Mouse (Mus musculus) forebrain, embryonic 13.5 days (tissue): Measurements from ENCODE around the gene Pygm. TPM values are rescaled to one million over a fixed set of nuclear protein-coding genes. Genes with fewer than 3 reads are reported as not detected.
A peak's percentile ranks its signal among the peaks of the same experiment; 100 is the strongest.

Source experiments
- ATAC-seq: fragments of 200-750 bp; cut with Nextera tagmentation; 2 replicates; pipeline ENCODE4 v1.8.0; 2017
- H3K27ac ChIP-seq: fragments of 300-500 bp; sonication (generic); 2 replicates; pipeline ENCODE4 v1.5.1; 2015; ENCODE audit warnings: inconsistent platforms, mild to moderate bottlenecking, moderate library complexity
- H3K27me3 ChIP-seq: fragments of 300-500 bp; sonication (generic); 2 replicates; pipeline ENCODE4 v1.6.1; 2015; ENCODE audit warnings: mild to moderate bottlenecking, inconsistent platforms
- H3K36me3 ChIP-seq: fragments of 300-500 bp; sonication (generic); 2 replicates; pipeline ENCODE4 v1.6.1; 2015; ENCODE audit warnings: mild to moderate bottlenecking, inconsistent platforms; ENCODE audit not compliant: poor library complexity, severe bottlenecking
- H3K4me1 ChIP-seq: fragments of 300-500 bp; sonication (generic); 2 replicates; pipeline ENCODE4 v1.6.1; 2015; ENCODE audit warnings: inconsistent platforms
- H3K4me2 ChIP-seq: fragments of 300-500 bp; sonication (generic); 2 replicates; pipeline ENCODE4 v1.6.1; 2015; ENCODE audit warnings: inconsistent platforms, mild to moderate bottlenecking, moderate library complexity
- H3K4me3 ChIP-seq: fragments of 300-500 bp; sonication (generic); 2 replicates; pipeline ENCODE4 v1.5.1; 2015; ENCODE audit warnings: mild to moderate bottlenecking, inconsistent platforms
- H3K9ac ChIP-seq: fragments of 300-500 bp; sonication (generic); 2 replicates; pipeline ENCODE4 v1.6.1; 2015; ENCODE audit warnings: mild to moderate bottlenecking, inconsistent platforms
- H3K9me3 ChIP-seq: fragments of 300-500 bp; sonication (generic); replicated peaks from 2 replicates; pipeline ENCODE4 v1.6.1; 2016; ENCODE audit warnings: inconsistent platforms
- WGBS: fragments of 180-500 bp; shearing (Covaris S2); methylation state at CpG from one replicate; pipeline ENCODE4 v1.1.7; 2015; 5-methylcytosine and 5-hydroxymethylcytosine counted together
- polyA plus RNA-seq: library from polyadenylated mRNA; unstranded; fragments of >200 nt; fragmentation: Nextera tagmentation; extraction: Ambion mirVana; gene quantifications from 2 replicates; pipeline ENCODE4 v1.2.1, GENCODE M21; 2015

Pygm gene
- polyA plus RNA-seq, 1 experiment from 2014 or later, result 2.0 TPM

- H3K9me3 ChIP-seq, result no peaks in the 10 kb centered on the region
- H3K4me1 ChIP-seq, result peaks cover 7% of the 10 kb centered on the region; the same call in 1 of the 2 replicates
- ATAC-seq, result no peak
- 0 out of 2 replicates have a peak, but pooled peaks cover 2% of the 10 kb centered on the region for H3K27me3 ChIP-seq
- H3K4me3 ChIP-seq, result peak overlapping the region; percentile 14
- no peak overlapping the region for H3K27ac ChIP-seq
- peak overlapping the region; percentile 52 for H3K4me2 ChIP-seq
- H3K9ac ChIP-seq, result peak overlapping the region; percentile 46; the same call in 1 of the 2 replicates
- 5% methylated on average over 16 of the region's 16 CpGs for WGBS
- H3K36me3 ChIP-seq, result no peaks in the 10 kb centered on the region
Measured at GRCm38 (mm10) chr19:6389803-6390202, 5.6 kb downstream of the Pygm start.

GRCm38 (mm10) chr19:6390251-6390650 lies 6.1 kb downstream of the Pygm start:
- no peak overlapping the region for H3K27ac ChIP-seq
- WGBS, result 61% methylated on average over 6 of the region's 6 CpGs
- no peaks in the 10 kb centered on the region for H3K36me3 ChIP-seq
- H3K4me3 ChIP-seq, result no peak overlapping the region
- no peak overlapping the region for H3K9ac ChIP-seq
- H3K4me1 ChIP-seq, result peaks cover 7% of the 10 kb centered on the region; the same call in 1 of the 2 replicates
- H3K9me3 ChIP-seq, result no peaks in the 10 kb centered on the region
- 0 out of 2 replicates have a peak, but pooled peaks cover 2% of the 10 kb centered on the region for H3K27me3 ChIP-seq
- no peak for ATAC-seq
- no peak overlapping the region for H3K4me2 ChIP-seq

- Histone ChIP-seq H3K27me3 (0 out of 2 replicates have a peak, but pooled peaks cover 6% of the 10 kb centered on the region), H3K4me3 (no peak overlapping the region), H3K4me2 (no peak overlapping the region), H3K27ac (no peak overlapping the region), H3K9ac (no peak overlapping the region), H3K36me3 (no peaks in the 10 kb centered on the region), H3K9me3 (no peaks in the 10 kb centered on the region), H3K4me1 (peaks cover 7% of the 10 kb centered on the region; the same call in 1 of the 2 replicates)
- ATAC-seq, result no peak
- 95% methylated on average over 14 of the region's 14 CpGs for WGBS
Measured at GRCm38 (mm10) chr19:6392743-6393393, 8.7 kb downstream of the Pygm start.

- Histone ChIP-seq H3K4me1 (peaks cover 13% of the 10 kb centered on the region), H3K9ac (no peak overlapping the region), H3K27me3 (0 out of 2 replicates have a peak, but pooled peaks cover 3% of the 10 kb centered on the region), H3K4me2 (no peak overlapping the region), H3K9me3 (no peaks in the 10 kb centered on the region), H3K4me3 (no peak overlapping the region), H3K27ac (no peak overlapping the region), H3K36me3 (no peaks in the 10 kb centered on the region)
- WGBS, result 91% methylated on average over 16 of the region's 16 CpGs
- ATAC-seq, result no peak
Measured at GRCm38 (mm10) chr19:6393637-6394036, 9.4 kb downstream of the Pygm start.

GRCm38 (mm10) chr19:6396237-6396636 lies 12.0 kb downstream of the Pygm start:
- Histone ChIP-seq H3K4me3 (no peak overlapping the region), H3K4me2 (no peak overlapping the region), H3K27me3 (peaks cover 18% of the 10 kb centered on the region), H3K4me1 (peaks cover 29% of the 10 kb centered on the region), H3K27ac (no peak overlapping the region), H3K36me3 (no peaks in the 10 kb centered on the region), H3K9me3 (no peaks in the 10 kb centered on the region), H3K9ac (no peak overlapping the region)
- ATAC-seq, result no peak
- WGBS, result 80% methylated on average over 5 of the region's 5 CpGs

GRCm38 (mm10) chr19:6397582-6398249 lies 13.5 kb downstream of the Pygm start:
- 88% methylated on average over 22 of the region's 22 CpGs for WGBS

GRCm38 (mm10) chr19:6398447-6399284 lies 14.5 kb downstream of the Pygm start:
- WGBS, result under 1% methylated on average over 39 of the region's 39 CpGs
- H3K27ac ChIP-seq, result peak overlapping the region; percentile 48; the same call in 1 of the 2 replicates
- ATAC-seq, result peak; percentile 70

More at GRCm38 (mm10) chr19:6397582-6398249, 13.5 kb downstream of the Pygm start:
- Histone ChIP-seq H3K9me3 (no peaks in the 10 kb centered on the region), H3K27me3 (peaks cover 32% of the 10 kb centered on the region), H3K4me1 (peaks cover 37% of the 10 kb centered on the region), H3K27ac (no peak overlapping the region), H3K4me2 (peak overlapping the region; percentile 99), H3K9ac (no peak overlapping the region), H3K4me3 (no peak overlapping the region), H3K36me3 (no peaks in the 10 kb centered on the region)
- ATAC-seq, result no peak

GRCm38 (mm10) chr19:6399285-6400095 lies 15.3 kb downstream of the Pygm start, which contains the start of gene Rasgrp2:
TSS of gene Rasgrp2 (plus strand) at chr19:6399340.
- Histone ChIP-seq H3K27me3 (peaks cover 32% of the 10 kb centered on the region), H3K9me3 (no peaks in the 10 kb centered on the region), H3K27ac (peak within 1 kb of the TSS; percentile 48), H3K36me3 (no peaks in the 10 kb centered on the region), H3K4me2 (peak within 1 kb of the TSS; percentile 99), H3K4me1 (peaks cover 37% of the 10 kb centered on the region), H3K9ac (peak within 1 kb of the TSS; percentile 77), H3K4me3 (peak within 1 kb of the TSS; percentile 63)
- peak; percentile 38 for ATAC-seq
- under 1% methylated on average over 69 of the region's 87 CpGs for WGBS

More at GRCm38 (mm10) chr19:6398447-6399284, 14.5 kb downstream of the Pygm start:
- peaks cover 32% of the 10 kb centered on the region for H3K27me3 ChIP-seq
- H3K4me1 ChIP-seq, result peaks cover 37% of the 10 kb centered on the region
- H3K4me3 ChIP-seq, result peak overlapping the region; percentile 63
- H3K36me3 ChIP-seq, result no peaks in the 10 kb centered on the region
- H3K4me2 ChIP-seq, result peak overlapping the region; percentile 99
- no peaks in the 10 kb centered on the region for H3K9me3 ChIP-seq
- H3K9ac ChIP-seq, result peak overlapping the region; percentile 77

GRCm38 (mm10) chr19:6400096-6401086 lies 16.2 kb downstream of the Pygm start:
- 2% methylated on average over 29 of the region's 29 CpGs for WGBS
- Histone ChIP-seq H3K4me2 (peak overlapping the region; percentile 99), H3K4me3 (peak overlapping the region; percentile 63), H3K9me3 (no peaks in the 10 kb centered on the region), H3K27me3 (peaks cover 32% of the 10 kb centered on the region), H3K9ac (peak overlapping the region; percentile 77), H3K27ac (no peak overlapping the region), H3K36me3 (no peaks in the 10 kb centered on the region), H3K4me1 (peaks cover 37% of the 10 kb centered on the region)
- ATAC-seq, result no peak

GRCm38 (mm10) chr19:6401131-6401815 lies 17.1 kb downstream of the Pygm start:
- H3K4me2 ChIP-seq, result peak overlapping the region; percentile 99
- peak overlapping the region; percentile 63 for H3K4me3 ChIP-seq
- no peaks in the 10 kb centered on the region for H3K36me3 ChIP-seq
- peaks cover 32% of the 10 kb centered on the region for H3K27me3 ChIP-seq
- no peaks in the 10 kb centered on the region for H3K9me3 ChIP-seq
- H3K27ac ChIP-seq, result no peak overlapping the region
- H3K9ac ChIP-seq, result peak overlapping the region; percentile 43
- WGBS, result 0% methylated on average over 32 of the region's 32 CpGs
- no peak for ATAC-seq
- H3K4me1 ChIP-seq, result peaks cover 37% of the 10 kb centered on the region
